Mouse (Mus musculus) G1E (cell line): ENCODE data around the gene Nap1l5. TPM values are rescaled to one million over a fixed set of nuclear protein-coding genes. Genes with fewer than 3 reads are reported as not detected.

Experiments used
- ATAC-seq: 2 replicates; pipeline ENCODE4 v1.8.0; 2016; ENCODE audit warnings: mild to moderate bottlenecking; ENCODE audit not compliant: insufficient number of reproducible peaks, poor library complexity, low FRiP score, severe bottlenecking; ENCODE audit errors: extremely low read depth
- DNase-seq: peaks from one replicate; pipeline ENCODE4 v3.0.0; 2012; ENCODE audit warnings: low spot score
- H3K27me3 ChIP-seq: 2 replicates; pipeline ENCODE4 v1.6.1; 2012; ENCODE audit warnings: mild to moderate bottlenecking, low read length, inconsistent platforms; ENCODE audit not compliant: insufficient read depth
- H3K36me3 ChIP-seq: replicated peaks from 2 replicates; pipeline ENCODE3; 2012; ENCODE audit warnings: mild to moderate bottlenecking, inconsistent platforms
- H3K4me1 ChIP-seq: 2 replicates; pipeline ENCODE4 v1.6.1; 2012; ENCODE audit warnings: low read depth, low read length, inconsistent platforms, mixed read lengths; ENCODE audit not compliant: insufficient read depth
- H3K4me3 ChIP-seq: 2 replicates; pipeline ENCODE4 v1.5.1; 2012; ENCODE audit warnings: low read depth, mild to moderate bottlenecking, inconsistent platforms, low read length, moderate library complexity, mixed read lengths
- H3K9me3 ChIP-seq: replicated peaks from 2 replicates; pipeline ENCODE4 v1.6.1; 2012; ENCODE audit warnings: inconsistent platforms
- CTCF ChIP-seq: IDR thresholded peaks from 2 replicates; pipeline ENCODE4 v1.5.1; 2012; ENCODE audit warnings: low read depth, low read length, inconsistent platforms, mixed read lengths
- GATA1 ChIP-seq: IDR thresholded peaks from 2 replicates; pipeline ENCODE4 v1.6.1; 2012; ENCODE audit warnings: borderline replicate concordance, low read length, inconsistent platforms, mixed read lengths
- GATA2 ChIP-seq: IDR thresholded peaks from 2 replicates; pipeline ENCODE4 v1.6.1; 2012; ENCODE audit warnings: low read depth, low read length, inconsistent platforms, borderline replicate concordance
- POLR2AphosphoS5 ChIP-seq: IDR thresholded peaks from 2 replicates; pipeline ENCODE4 v1.6.1; 2012; ENCODE audit warnings: low read depth, low read length, inconsistent platforms; ENCODE audit not compliant: insufficient replicate concordance
- TAL1 ChIP-seq: conservative IDR thresholded peaks from 2 replicates; pipeline ENCODE4 v1.6.1; 2012; ENCODE audit warnings: low read depth, low read length, inconsistent platforms, mixed read lengths
- polyA plus RNA-seq: library from polyadenylated mRNA; stranded (reverse); fragments of >175 nt; gene quantifications from 2 replicates; pipeline ENCODE4 v1.2.3, GENCODE M21; 2012
- total RNA-seq, 2 experiments: library from RNA; stranded (forward) in 1 of 2; stranded (reverse) in 1 of 2; fragments of 200-1000 nt in 1 of 2; fragments of >200 nt in 1 of 2; fragmentation: Nextera tagmentation in 1 of 2; gene quantifications; 2 replicates each; pipeline ENCODE4 v1.2.3; 2014 to 2017

Nap1l5 gene
- total and polyA plus RNA-seq, 3 experiments, result not detected

DNA sequence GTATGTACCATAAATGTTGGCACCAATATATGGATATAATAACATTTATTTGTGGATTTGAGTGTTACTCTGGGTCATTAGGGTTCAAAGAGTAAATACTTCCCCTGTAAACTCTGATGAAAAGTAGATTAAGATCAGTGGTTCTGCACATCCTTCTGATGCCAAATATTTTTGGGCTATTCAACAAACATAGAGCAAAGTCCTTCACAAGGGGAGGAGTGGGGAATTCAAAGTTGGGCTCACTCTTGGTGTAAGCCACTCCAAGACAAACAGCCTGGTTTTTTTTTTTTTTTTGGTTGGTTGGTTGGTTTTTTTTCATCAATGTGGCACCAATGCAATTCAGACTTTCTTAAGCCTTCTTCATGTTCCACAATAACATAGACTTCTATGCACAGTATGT lies 30.9 kb upstream of the Nap1l5 start:
- Histone ChIP-seq H3K36me3 (no peaks in the 10 kb centered on the region), H3K4me3 (no peak overlapping the region), H3K27me3 (no peaks in the 10 kb centered on the region), H3K4me1 (no peaks in the 10 kb centered on the region), H3K9me3 (no peaks in the 10 kb centered on the region)
- TF ChIP-seq TAL1 (no peak), GATA1 (no peak), GATA2 (no peak), POLR2AphosphoS5 (no peak), CTCF (no peak)
- ATAC-seq (no peak), DNase-seq (no peak)

DNA sequence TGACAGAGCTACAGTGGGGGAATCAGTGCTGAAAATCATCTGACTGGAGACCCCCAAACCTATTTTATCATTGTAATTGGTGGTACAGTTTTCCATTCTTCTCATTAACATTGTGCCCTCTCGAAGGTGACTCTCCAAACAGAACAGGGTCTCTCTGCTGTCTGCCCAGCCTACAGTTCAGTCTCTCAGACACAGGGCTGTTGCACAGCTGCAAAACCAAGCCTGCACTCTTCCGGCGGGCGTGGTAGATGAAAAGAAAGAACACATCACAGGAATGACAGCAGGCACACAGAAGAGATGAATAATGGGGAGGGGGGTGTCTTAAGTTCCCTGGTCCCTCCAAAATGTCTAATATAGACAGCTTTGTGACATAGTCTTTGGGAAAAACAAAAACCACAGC lies 27.3 kb upstream of the Nap1l5 start:
- no peaks in the 10 kb centered on the region for H3K36me3 ChIP-seq
- no peak for ATAC-seq
- no peak for DNase-seq
- no peaks in the 10 kb centered on the region for H3K9me3 ChIP-seq
- no peaks in the 10 kb centered on the region for H3K4me1 ChIP-seq
- TF ChIP-seq TAL1 (no peak), GATA1 (no peak), CTCF (no peak), POLR2AphosphoS5 (no peak), GATA2 (no peak)
- no peak overlapping the region for H3K4me3 ChIP-seq
- H3K27me3 ChIP-seq, result 0 out of 2 replicates have a peak, but pooled peaks cover 2% of the 10 kb centered on the region

DNA sequence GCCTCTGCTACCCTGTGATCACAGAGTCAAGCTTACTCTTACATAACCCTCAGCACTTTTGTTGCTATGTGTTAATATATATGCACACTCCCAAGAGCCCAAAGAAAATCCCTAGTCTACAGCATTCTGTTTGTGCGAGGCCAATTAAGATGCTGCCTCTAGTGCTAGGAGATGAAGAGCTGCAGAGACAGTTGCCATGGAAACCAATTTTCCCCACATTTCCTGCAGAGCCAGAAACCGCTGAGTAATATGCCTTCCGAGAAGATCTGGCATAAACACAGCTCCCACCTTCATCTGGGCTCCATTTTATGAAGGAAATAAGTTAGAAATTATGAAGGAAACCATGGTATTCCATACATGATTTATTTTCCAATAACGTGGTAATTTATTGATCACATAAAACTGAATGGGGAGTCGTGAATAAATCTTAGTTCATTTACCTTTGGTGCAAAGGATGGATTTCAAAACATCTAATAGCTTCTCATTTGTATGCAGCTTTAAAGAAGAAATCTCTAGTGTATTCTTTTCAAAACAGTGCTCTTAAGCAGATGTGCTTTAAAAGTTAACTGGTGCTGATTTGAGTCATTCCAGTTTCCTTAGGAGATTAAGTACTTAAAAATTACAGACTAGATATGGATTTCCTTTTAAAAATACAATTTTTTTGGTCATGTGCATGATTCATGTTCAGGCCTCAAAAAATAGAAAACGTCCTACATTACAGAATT lies 26.5 kb upstream of the Nap1l5 start:
- no peaks in the 10 kb centered on the region for H3K4me1 ChIP-seq
- ATAC-seq (no peak), DNase-seq (no peak)
- no peaks in the 10 kb centered on the region for H3K9me3 ChIP-seq
- H3K27me3 ChIP-seq, result 0 out of 2 replicates have a peak, but pooled peaks cover 2% of the 10 kb centered on the region
- TF ChIP-seq GATA1, result no peak
- TF ChIP-seq TAL1, result no peak
- TF ChIP-seq CTCF, result no peak
- TF ChIP-seq GATA2, result no peak
- no peak for TF ChIP-seq POLR2AphosphoS5
- H3K36me3 ChIP-seq, result no peaks in the 10 kb centered on the region
- no peak overlapping the region for H3K4me3 ChIP-seq

DNA sequence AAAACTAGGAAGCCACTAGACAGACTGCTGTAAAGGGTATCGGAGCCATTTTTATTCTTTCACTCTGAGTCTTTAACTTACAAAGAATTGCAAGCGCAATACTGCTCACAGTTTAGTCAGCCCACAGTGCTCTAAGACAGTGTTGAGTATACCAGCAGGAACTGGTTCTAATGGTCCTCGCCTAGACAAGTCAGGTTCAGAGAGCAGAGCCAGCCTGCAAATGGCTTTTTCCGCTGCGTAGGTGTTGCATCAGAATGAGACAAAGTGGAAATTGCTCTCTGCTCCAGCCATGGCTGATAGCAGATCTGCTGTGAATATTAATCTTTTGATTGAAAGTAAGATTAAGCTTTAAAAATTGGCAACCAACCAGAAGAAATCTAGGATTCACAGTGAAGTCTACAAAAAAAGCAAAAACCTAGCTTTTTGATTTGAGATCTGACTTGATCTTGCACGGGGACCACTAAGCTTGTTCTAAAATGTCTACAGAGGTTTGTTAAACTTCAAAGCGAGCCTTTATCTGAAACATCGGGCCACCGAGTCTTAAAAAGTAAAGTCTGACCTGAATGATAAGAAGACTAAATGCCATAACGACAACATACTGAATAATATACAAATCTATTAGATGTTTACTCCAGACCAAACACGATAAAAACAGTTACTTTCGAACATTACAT lies 25.8 kb upstream of the Nap1l5 start:
- DNase-seq, result no peak
- H3K9me3 ChIP-seq, result no peaks in the 10 kb centered on the region
- TF ChIP-seq TAL1, result no peak
- no peak for TF ChIP-seq GATA1
- no peak for TF ChIP-seq POLR2AphosphoS5
- no peak for TF ChIP-seq CTCF
- no peak for TF ChIP-seq GATA2

DNA sequence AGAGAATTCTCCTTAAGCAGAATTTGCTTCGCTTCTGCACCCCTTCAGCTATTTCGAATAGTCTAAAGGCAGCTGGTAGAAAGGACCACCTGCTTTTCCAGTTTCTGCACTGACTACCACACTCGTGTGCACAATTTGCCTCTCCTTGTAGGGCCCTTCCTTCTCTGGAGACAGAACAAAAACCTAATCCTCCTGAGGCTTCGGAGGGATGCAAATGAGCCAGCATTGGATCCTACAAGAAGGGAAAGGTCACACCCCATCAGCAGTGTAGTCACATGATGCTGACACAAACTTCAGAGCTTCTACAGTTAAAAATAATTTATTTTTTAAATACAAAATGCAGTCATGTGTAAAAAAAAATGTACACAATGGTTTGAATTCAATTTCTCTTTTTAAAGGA lies 24.3 kb upstream of the Nap1l5 start:
- Histone ChIP-seq H3K9me3 (no peaks in the 10 kb centered on the region), H3K36me3 (no peaks in the 10 kb centered on the region), H3K4me1 (no peaks in the 10 kb centered on the region), H3K4me3 (no peak overlapping the region), H3K27me3 (peaks cover 6% of the 10 kb centered on the region; the same call in 1 of the 2 replicates)
- no peak for TF ChIP-seq GATA1
- no peak for TF ChIP-seq POLR2AphosphoS5
- TF ChIP-seq CTCF, result no peak
- TF ChIP-seq GATA2, result no peak
- TF ChIP-seq TAL1, result no peak
- no peak for DNase-seq
- ATAC-seq, result no peak

More for the DNA sequence above, 25.8 kb upstream of the Nap1l5 start:
- H3K27me3 ChIP-seq, result 0 out of 2 replicates have a peak, but pooled peaks cover 2% of the 10 kb centered on the region
- H3K4me1 ChIP-seq, result no peaks in the 10 kb centered on the region
- no peak overlapping the region for H3K4me3 ChIP-seq
- no peaks in the 10 kb centered on the region for H3K36me3 ChIP-seq
- no peak for ATAC-seq

DNA sequence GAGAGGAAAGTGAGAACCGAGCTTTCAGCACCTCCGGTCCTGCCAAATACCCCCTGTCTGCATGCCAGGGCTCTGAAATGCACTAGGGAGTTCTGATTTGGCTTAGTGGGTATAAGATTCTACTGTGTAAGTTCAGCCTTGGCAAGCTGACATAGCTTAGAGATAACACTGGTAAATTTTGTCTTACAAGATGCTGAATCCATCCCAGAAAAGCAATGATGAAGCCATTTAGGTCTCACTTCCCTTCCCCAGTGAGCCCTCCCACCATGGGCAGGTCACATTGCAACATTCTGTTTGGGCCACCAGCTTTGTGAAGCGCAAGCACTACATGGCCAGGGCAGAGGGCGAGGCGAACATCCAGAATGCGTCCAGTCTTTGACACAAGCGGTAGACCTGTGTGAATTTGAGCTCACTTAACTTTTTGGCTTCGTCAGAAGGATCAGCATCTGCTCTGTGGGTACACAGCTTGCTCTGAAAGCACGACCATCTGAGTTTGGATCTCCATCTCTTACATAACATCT lies 23.1 kb upstream of the Nap1l5 start:
- Histone ChIP-seq H3K27me3 (peaks cover 6% of the 10 kb centered on the region; the same call in 1 of the 2 replicates), H3K4me3 (no peak overlapping the region), H3K4me1 (no peaks in the 10 kb centered on the region), H3K36me3 (no peaks in the 10 kb centered on the region), H3K9me3 (no peaks in the 10 kb centered on the region)
- TF ChIP-seq GATA2 (no peak), TAL1 (no peak), POLR2AphosphoS5 (no peak), CTCF (no peak), GATA1 (no peak)
- no peak for ATAC-seq
- no peak for DNase-seq
